Mouse (Mus musculus): Measurements from ENCODE around the gene Atf7ip. TPM values are rescaled to one million over a fixed set of nuclear protein-coding genes. Genes with fewer than 3 reads are reported as not detected.

The Atf7ip gene
- polyA plus RNA-seq, 1 experiment from 2014 or later, result 59.3 TPM

DNA sequence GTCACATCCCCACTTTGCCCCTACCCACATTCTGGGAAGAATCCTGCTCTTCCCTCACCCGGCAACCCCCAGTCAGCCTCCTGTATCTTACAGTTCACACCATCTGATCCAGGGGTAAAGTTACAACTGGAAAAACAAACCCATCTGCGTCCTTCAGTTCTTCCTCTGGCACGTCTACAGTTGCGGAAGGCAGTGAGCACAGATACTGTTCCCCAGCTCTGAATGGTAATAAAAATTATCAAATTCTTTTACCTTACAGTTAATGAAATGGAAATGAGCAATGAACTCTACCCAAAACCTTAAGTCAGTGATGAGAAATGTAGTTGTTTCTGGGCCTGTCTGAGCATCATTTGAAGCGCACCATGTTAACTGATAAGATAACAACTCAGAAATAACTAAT, 38.1 kb upstream of the Atf7ip start:
- Histone ChIP-seq H3K27ac (ENCODE audit: low read length) (peak overlapping the region; percentile 93), H3K9me3 (ENCODE audit: control insufficient read depth, low read depth, low read length) (peaks cover 3% of the 10 kb centered on the region; the same call in 1 of the 2 replicates), H3K27me3 (ENCODE audit: control insufficient read depth, insufficient read depth, low read length) (no peaks in the 10 kb centered on the region), H3K4me1 (ENCODE audit: control insufficient read depth, insufficient read depth, low read length) (peaks cover 34% of the 10 kb centered on the region), H3K4me2 (replicated peaks; ENCODE audit: low read depth, low read length) (no peak overlapping the region), H3K36me3 (ENCODE audit: control insufficient read depth, insufficient read depth, low read length) (no peaks in the 10 kb centered on the region), H3K4me3 (ENCODE audit: low read depth, low read length) (no peak overlapping the region), H3K9ac (replicated peaks; ENCODE audit: low read depth, low read length) (no peak overlapping the region)
- ATAC-seq (ENCODE audit: insufficient number of reproducible peaks, insufficient read depth, low FRiP score, low read depth), result no peak
- 46% methylated on average over 5 of the region's 5 CpGs for WGBS

DNA sequence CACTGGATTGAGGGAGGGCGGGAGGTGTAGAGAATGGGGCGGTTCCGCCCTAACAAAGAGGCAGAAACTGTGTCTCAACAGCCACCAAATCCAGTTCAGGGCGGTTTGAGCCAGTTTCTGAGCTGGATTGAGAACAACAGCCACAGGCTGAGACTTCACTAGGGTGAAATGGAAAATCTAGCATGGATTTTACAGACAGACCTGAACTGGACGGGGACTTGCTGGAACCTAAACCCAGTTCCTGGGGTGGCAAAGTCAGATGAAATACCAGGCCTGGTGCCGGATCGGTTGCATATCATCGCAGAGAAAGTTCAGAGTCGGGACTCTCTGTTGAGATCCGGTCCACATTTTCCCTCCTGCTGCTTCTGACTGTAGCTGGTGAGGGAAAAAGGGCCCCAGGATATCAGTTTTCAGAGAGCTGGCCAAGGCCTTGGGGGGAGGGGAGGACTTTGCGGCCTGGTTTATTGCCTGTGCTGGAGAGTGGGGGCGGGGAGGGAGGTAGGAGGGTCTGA, 37.5 kb upstream of the Atf7ip start:
- Histone ChIP-seq H3K4me3 (ENCODE audit: low read depth, low read length) (no peak overlapping the region), H3K4me1 (ENCODE audit: control insufficient read depth, insufficient read depth, low read length) (peaks cover 34% of the 10 kb centered on the region), H3K27me3 (ENCODE audit: control insufficient read depth, insufficient read depth, low read length) (no peaks in the 10 kb centered on the region), H3K9me3 (ENCODE audit: control insufficient read depth, low read depth, low read length) (peaks cover 3% of the 10 kb centered on the region; the same call in 1 of the 2 replicates), H3K27ac (ENCODE audit: low read length) (peak overlapping the region; percentile 93), H3K9ac (replicated peaks; ENCODE audit: low read depth, low read length) (no peak overlapping the region), H3K4me2 (replicated peaks; ENCODE audit: low read depth, low read length) (no peak overlapping the region), H3K36me3 (ENCODE audit: control insufficient read depth, insufficient read depth, low read length) (no peaks in the 10 kb centered on the region)
- ATAC-seq (ENCODE audit: insufficient number of reproducible peaks, insufficient read depth, low FRiP score, low read depth), result peak; percentile 89
- 2% methylated on average over 12 of the region's 12 CpGs for whole genome bisulfite sequencing

DNA sequence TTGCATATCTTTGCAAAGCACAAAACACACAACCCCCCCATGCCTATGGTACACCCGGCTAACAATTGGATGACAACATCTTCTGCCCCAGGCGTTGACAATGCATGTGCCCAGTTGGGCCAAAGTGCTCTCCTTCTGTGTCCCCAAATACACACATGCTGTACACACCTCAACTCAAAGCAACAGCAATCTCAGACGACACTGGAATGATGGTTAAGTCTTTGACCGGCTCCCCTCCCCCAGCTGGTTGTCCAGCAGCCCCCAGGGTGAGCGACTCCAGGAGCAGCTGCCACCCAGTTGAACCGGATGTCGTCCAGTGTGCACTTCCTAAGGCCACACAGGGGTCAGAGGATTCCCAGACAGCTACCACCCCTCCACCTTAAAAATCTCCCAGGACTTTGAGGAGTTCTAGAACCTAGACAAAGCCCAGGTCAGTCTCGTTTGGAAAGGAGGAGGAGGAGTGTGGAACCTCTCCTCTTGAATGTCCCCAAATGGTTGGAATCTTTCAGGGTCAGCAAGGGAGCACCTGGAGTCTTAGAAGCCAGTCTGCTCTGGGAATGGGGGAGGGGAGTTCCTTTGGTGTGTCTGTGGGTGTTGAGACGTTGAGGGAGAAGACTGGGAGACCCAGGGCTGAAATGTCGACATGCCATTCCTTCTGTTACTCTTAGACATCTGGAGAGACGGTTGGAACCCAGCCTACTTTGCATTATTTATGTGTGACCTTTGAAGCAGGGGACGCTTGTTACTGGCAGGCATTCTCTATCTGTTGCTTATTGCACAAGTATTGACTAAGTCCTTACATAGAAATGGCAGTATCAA, 36.8 kb upstream of the Atf7ip start:
- no peaks in the 10 kb centered on the region for H3K36me3 ChIP-seq (ENCODE audit: control insufficient read depth, insufficient read depth, low read length)
- H3K27me3 ChIP-seq (ENCODE audit: control insufficient read depth, insufficient read depth, low read length), result no peaks in the 10 kb centered on the region
- H3K9ac ChIP-seq (replicated peaks; ENCODE audit: low read depth, low read length), result no peak overlapping the region
- H3K4me3 ChIP-seq (ENCODE audit: low read depth, low read length), result no peak overlapping the region
- H3K4me2 ChIP-seq (replicated peaks; ENCODE audit: low read depth, low read length), result no peak overlapping the region
- peaks cover 29% of the 10 kb centered on the region for H3K4me1 ChIP-seq (ENCODE audit: control insufficient read depth, insufficient read depth, low read length)
- peaks cover 3% of the 10 kb centered on the region; the same call in 1 of the 2 replicates for H3K9me3 ChIP-seq (ENCODE audit: control insufficient read depth, low read depth, low read length)
- H3K27ac ChIP-seq (ENCODE audit: low read length), result peak overlapping the region; percentile 93
- WGBS, result 18% methylated on average over 12 of the region's 12 CpGs
- ATAC-seq (ENCODE audit: insufficient number of reproducible peaks, insufficient read depth, low FRiP score, low read depth), result no peak

DNA sequence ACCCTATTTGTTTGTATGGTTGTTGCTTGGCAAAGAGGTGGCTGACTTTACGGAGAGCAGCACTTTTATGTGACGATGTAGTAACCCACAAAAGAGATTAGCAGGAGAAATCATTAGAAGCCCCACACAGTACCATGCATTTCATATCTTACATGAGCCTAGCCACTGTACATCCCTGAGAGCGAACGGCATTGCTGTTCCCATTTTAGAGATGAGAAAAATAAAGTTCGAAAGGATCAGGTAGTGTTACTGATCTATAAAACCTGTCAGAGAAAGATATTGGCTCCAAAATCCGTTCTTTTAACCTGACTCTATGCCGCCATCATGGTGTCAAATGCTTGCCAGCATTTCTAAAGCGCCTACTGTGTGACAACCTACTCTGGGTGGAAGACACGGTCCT, 36.2 kb upstream of the Atf7ip start:
- no peak overlapping the region for H3K4me3 ChIP-seq (ENCODE audit: low read depth, low read length)
- H3K9ac ChIP-seq (replicated peaks; ENCODE audit: low read depth, low read length), result no peak overlapping the region
- H3K4me2 ChIP-seq (replicated peaks; ENCODE audit: low read depth, low read length), result no peak overlapping the region
- H3K27me3 ChIP-seq (ENCODE audit: control insufficient read depth, insufficient read depth, low read length), result no peaks in the 10 kb centered on the region
- no peaks in the 10 kb centered on the region for H3K36me3 ChIP-seq (ENCODE audit: control insufficient read depth, insufficient read depth, low read length)
- 72% methylated on average over 9 of the region's 9 CpGs for WGBS
- H3K4me1 ChIP-seq (ENCODE audit: control insufficient read depth, insufficient read depth, low read length), result peaks cover 23% of the 10 kb centered on the region
- peaks cover 3% of the 10 kb centered on the region; the same call in 1 of the 2 replicates for H3K9me3 ChIP-seq (ENCODE audit: control insufficient read depth, low read depth, low read length)
- H3K27ac ChIP-seq (ENCODE audit: low read length), result peak overlapping the region; percentile 93
- ATAC-seq (ENCODE audit: insufficient number of reproducible peaks, insufficient read depth, low FRiP score, low read depth), result no peak

DNA sequence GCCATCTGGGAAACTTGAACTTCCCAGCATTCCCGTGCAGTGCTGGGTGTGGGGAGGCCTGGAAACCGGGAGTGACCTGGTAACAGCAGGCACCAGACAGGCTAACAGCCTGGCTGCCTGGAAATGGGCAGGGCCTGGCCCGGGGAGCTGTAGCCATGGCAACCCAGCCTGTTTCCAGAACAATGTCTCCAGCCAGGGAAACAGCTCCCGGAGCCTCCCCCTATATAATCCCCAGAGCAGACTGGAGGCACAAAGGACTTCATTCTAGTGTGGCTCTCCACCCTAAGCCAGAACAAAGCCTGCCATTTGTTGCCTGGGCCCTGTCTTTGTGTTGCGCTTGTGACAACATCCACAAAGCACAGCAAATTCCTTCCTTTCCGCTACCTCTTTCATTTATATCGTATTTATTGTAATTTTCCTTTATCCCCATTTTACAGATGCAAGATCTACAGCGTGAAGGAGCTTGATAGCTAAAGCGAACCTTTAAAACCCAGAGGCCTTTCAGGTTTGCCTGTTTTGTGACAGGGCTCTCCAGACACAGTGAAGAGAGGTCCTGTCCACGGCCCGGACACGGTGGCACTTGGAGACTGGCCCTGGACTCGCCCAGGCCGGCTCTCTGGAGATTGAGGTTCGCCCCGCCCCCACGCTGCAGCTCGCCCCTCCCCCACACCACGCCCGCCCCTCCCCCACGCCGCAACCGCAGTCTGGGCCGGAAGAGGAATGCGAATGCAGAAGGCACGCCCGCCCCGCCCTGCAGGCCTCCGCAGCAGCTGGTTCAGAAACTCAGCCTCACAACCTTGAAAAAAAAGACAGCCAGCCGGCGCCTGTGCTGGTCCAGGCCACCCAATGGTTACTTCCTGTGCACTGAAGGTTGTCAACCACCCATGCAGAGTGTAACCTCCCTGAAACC, 35.4 kb upstream of the Atf7ip start:
- Histone ChIP-seq H3K36me3 (ENCODE audit: control insufficient read depth, insufficient read depth, low read length) (no peaks in the 10 kb centered on the region), H3K9me3 (ENCODE audit: control insufficient read depth, low read depth, low read length) (no peaks in the 10 kb centered on the region; the same call in 1 of the 2 replicates), H3K4me1 (ENCODE audit: control insufficient read depth, insufficient read depth, low read length) (peaks cover 23% of the 10 kb centered on the region), H3K27me3 (ENCODE audit: control insufficient read depth, insufficient read depth, low read length) (no peaks in the 10 kb centered on the region), H3K4me3 (ENCODE audit: low read depth, low read length) (no peak overlapping the region), H3K4me2 (replicated peaks; ENCODE audit: low read depth, low read length) (no peak overlapping the region; the same call in 1 of the 2 replicates), H3K9ac (replicated peaks; ENCODE audit: low read depth, low read length) (no peak overlapping the region), H3K27ac (ENCODE audit: low read length) (peak overlapping the region; percentile 93)
- WGBS, result 6% methylated on average over 30 of the region's 31 CpGs
- peak; percentile 62 for ATAC-seq (ENCODE audit: insufficient number of reproducible peaks, insufficient read depth, low FRiP score, low read depth)

DNA sequence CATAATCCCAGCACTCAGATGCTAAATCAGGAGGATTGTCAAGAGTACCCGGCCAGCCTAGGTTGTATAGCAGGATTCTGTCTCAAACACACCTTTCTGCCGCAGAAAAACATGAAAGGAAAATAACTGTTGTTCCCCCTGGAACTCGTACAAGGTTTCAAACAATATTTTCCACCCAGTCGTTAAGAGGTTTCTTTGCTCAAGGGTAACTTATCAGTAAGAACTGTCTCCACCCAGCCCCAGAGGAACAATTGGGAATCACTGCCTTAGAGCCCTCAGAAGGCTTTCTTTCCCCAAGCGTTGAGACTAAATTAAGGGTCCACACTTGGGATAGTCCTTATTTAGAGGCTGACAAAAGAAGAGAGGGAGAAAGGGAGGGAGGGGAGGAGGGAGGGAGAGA, 34.4 kb upstream of the Atf7ip start:
- Histone ChIP-seq H3K4me2 (replicated peaks; ENCODE audit: low read depth, low read length) (no peak overlapping the region), H3K36me3 (ENCODE audit: control insufficient read depth, insufficient read depth, low read length) (no peaks in the 10 kb centered on the region), H3K27me3 (ENCODE audit: control insufficient read depth, insufficient read depth, low read length) (no peaks in the 10 kb centered on the region), H3K27ac (ENCODE audit: low read length) (peak overlapping the region; percentile 93), H3K9ac (replicated peaks; ENCODE audit: low read depth, low read length) (no peak overlapping the region), H3K4me3 (ENCODE audit: low read depth, low read length) (no peak overlapping the region), H3K4me1 (ENCODE audit: control insufficient read depth, insufficient read depth, low read length) (peaks cover 21% of the 10 kb centered on the region), H3K9me3 (ENCODE audit: control insufficient read depth, low read depth, low read length) (no peaks in the 10 kb centered on the region; the same call in 1 of the 2 replicates)
- 32% methylated on average over 5 of the region's 5 CpGs for WGBS
- ATAC-seq (ENCODE audit: insufficient number of reproducible peaks, insufficient read depth, low FRiP score, low read depth), result no peak

DNA sequence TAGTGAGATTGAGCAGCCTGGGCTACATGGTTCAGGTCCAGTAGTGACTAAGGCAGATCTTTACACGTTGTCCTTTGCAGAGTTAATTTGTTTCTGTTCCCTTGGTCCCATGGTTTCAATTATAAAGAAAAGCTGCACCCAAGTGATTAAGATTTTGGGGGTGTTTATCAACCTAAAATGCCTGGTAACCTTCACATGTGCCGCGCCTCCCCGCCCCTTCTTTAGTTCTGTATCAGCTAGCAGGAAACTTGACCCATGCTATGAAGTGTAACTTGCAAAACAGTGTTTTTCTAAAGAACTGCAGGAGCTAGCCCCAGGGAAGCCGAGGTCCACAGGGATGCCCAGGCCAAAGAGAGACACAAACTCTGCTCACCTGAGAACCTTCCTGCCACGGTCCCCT, 33.2 kb upstream of the Atf7ip start:
- no peak overlapping the region for H3K9ac ChIP-seq (replicated peaks; ENCODE audit: low read depth, low read length)
- ATAC-seq (ENCODE audit: insufficient number of reproducible peaks, insufficient read depth, low FRiP score, low read depth), result no peak
- H3K4me2 ChIP-seq (replicated peaks; ENCODE audit: low read depth, low read length), result no peak overlapping the region
- peaks cover 21% of the 10 kb centered on the region for H3K4me1 ChIP-seq (ENCODE audit: control insufficient read depth, insufficient read depth, low read length)
- H3K27ac ChIP-seq (ENCODE audit: low read length), result no peak overlapping the region
- no peaks in the 10 kb centered on the region for H3K27me3 ChIP-seq (ENCODE audit: control insufficient read depth, insufficient read depth, low read length)
- 73% methylated on average over 6 of the region's 6 CpGs for WGBS
- no peaks in the 10 kb centered on the region for H3K36me3 ChIP-seq (ENCODE audit: control insufficient read depth, insufficient read depth, low read length)
- no peak overlapping the region for H3K4me3 ChIP-seq (ENCODE audit: low read depth, low read length)
- no peaks in the 10 kb centered on the region; the same call in 1 of the 2 replicates for H3K9me3 ChIP-seq (ENCODE audit: control insufficient read depth, low read depth, low read length)

DNA sequence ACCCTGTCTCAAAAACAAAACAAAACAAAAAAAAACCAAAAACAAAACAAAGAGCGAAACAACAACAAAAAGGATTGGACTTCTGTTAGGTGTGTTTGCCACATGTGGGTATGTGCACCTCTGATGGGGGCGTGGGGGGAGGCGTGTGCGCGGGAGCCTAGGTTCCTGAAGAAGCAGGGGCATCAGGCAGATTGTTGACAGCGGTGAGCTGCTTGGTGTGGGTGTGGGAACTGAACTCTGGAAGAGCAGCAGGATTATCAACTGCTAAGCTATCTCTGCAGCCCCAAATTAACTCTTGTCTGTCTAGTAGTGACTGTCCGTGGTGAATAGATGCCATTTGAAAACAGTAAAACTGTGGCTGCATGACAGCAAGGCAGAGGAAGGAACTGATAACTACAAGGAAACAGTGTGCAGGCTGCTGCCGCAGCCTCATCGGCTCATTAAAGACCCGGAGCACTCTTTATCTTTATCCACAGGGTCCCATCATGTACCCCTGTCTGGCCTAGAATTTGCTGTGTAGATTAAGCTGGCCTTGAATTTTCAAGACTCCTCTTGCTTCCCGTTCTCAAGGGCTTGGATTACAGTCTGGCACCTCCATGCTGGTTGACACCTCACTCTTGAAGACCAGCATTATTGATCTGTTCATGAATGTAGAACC, 32.4 kb upstream of the Atf7ip start:
- no peak for ATAC-seq (ENCODE audit: insufficient number of reproducible peaks, insufficient read depth, low FRiP score, low read depth)
- Histone ChIP-seq H3K9me3 (ENCODE audit: control insufficient read depth, low read depth, low read length) (no peaks in the 10 kb centered on the region; the same call in 1 of the 2 replicates), H3K36me3 (ENCODE audit: control insufficient read depth, insufficient read depth, low read length) (no peaks in the 10 kb centered on the region), H3K9ac (replicated peaks; ENCODE audit: low read depth, low read length) (no peak overlapping the region), H3K4me3 (ENCODE audit: low read depth, low read length) (no peak overlapping the region), H3K4me2 (replicated peaks; ENCODE audit: low read depth, low read length) (no peak overlapping the region), H3K27me3 (ENCODE audit: control insufficient read depth, insufficient read depth, low read length) (no peaks in the 10 kb centered on the region), H3K4me1 (ENCODE audit: control insufficient read depth, insufficient read depth, low read length) (peaks cover 21% of the 10 kb centered on the region), H3K27ac (ENCODE audit: low read length) (no peak overlapping the region)
- WGBS, result 69% methylated on average over 11 of the region's 11 CpGs

Data from stomach, embryonic 14.5 days (tissue).